Mouse (Mus musculus) forebrain, postnatal 0 days (tissue): Measurements from ENCODE around the gene Nes. TPM values are rescaled to one million over a fixed set of nuclear protein-coding genes. Genes with fewer than 3 reads are reported as not detected.
A peak's percentile ranks its signal among the peaks of the same experiment; 100 is the strongest.

Source experiments
- ATAC-seq: fragments of 200-750 bp; cut with Nextera tagmentation; 2 replicates; pipeline ENCODE4 v1.8.0; 2017; ENCODE audit warnings: mild to moderate bottlenecking, moderate library complexity
- DNase-seq: peaks from one replicate; pipeline ENCODE4 v3.0.0-alpha.2; 2015
- H3K27ac ChIP-seq: fragments of 300-500 bp; sonication (generic); 2 replicates; pipeline ENCODE4 v1.5.1; 2014; ENCODE audit warnings: low read depth, mild to moderate bottlenecking, antibody characterized with exemption, low read length, moderate library complexity, mixed read lengths
- H3K27me3 ChIP-seq: fragments of 300-500 bp; sonication (generic); 2 replicates; pipeline ENCODE4 v1.6.1; 2014; ENCODE audit warnings: mild to moderate bottlenecking, low read length, mixed read lengths; ENCODE audit not compliant: insufficient read depth
- H3K36me3 ChIP-seq: fragments of 300-500 bp; sonication (generic); 2 replicates; pipeline ENCODE4 v1.6.1; 2014; ENCODE audit warnings: mild to moderate bottlenecking, moderate library complexity; ENCODE audit not compliant: insufficient read depth
- H3K4me1 ChIP-seq: fragments of 300-500 bp; sonication (generic); 2 replicates; pipeline ENCODE4 v1.6.1; 2014; ENCODE audit warnings: antibody characterized with exemption; ENCODE audit not compliant: insufficient read depth
- H3K4me2 ChIP-seq: fragments of 300-500 bp; sonication (generic); 2 replicates; pipeline ENCODE4 v1.6.1; 2014; ENCODE audit warnings: low read depth, mild to moderate bottlenecking, moderate library complexity
- H3K4me3 ChIP-seq: fragments of 300-500 bp; sonication (generic); 2 replicates; pipeline ENCODE4 v1.5.1; 2014; ENCODE audit warnings: low read depth, low read length, mixed read lengths
- H3K9ac ChIP-seq: fragments of 300-500 bp; sonication (generic); 2 replicates; pipeline ENCODE4 v1.6.1; 2014; ENCODE audit warnings: mild to moderate bottlenecking
- H3K9me3 ChIP-seq: fragments of 300-500 bp; sonication (generic); 2 replicates; pipeline ENCODE4 v1.6.1; 2016; ENCODE audit warnings: low read length
- CTCF ChIP-seq: sonication (generic); IDR thresholded peaks from 2 replicates; pipeline ENCODE4 v1.5.1; 2016; ENCODE audit warnings: antibody characterized with exemption, control low read depth, low read depth
- whole genome bisulfite sequencing: fragments of 180-500 bp; shearing (Covaris S2); extraction: QIAGEN DNeasy Blood & Tissue Kit; methylation state at CpG from one replicate; pipeline ENCODE4 v1.1.7; 2014; 5-methylcytosine and 5-hydroxymethylcytosine counted together
- polyA plus RNA-seq: library from polyadenylated mRNA; unstranded; fragments of >200 nt; fragmentation: Nextera tagmentation; extraction: Ambion mirVana; gene quantifications from 2 replicates; pipeline ENCODE4 v1.2.1, GENCODE M21; 2015
- total RNA-seq: library from RNA; depleted of rRNA; stranded (reverse); fragments of >200 nt; gene quantifications from 2 replicates; pipeline ENCODE4 v1.2.3, GENCODE M21; 2014

Nes gene
- total and polyA plus RNA-seq, 2 experiments from 2014 or later, result 17.9 to 39.2 TPM

DNA sequence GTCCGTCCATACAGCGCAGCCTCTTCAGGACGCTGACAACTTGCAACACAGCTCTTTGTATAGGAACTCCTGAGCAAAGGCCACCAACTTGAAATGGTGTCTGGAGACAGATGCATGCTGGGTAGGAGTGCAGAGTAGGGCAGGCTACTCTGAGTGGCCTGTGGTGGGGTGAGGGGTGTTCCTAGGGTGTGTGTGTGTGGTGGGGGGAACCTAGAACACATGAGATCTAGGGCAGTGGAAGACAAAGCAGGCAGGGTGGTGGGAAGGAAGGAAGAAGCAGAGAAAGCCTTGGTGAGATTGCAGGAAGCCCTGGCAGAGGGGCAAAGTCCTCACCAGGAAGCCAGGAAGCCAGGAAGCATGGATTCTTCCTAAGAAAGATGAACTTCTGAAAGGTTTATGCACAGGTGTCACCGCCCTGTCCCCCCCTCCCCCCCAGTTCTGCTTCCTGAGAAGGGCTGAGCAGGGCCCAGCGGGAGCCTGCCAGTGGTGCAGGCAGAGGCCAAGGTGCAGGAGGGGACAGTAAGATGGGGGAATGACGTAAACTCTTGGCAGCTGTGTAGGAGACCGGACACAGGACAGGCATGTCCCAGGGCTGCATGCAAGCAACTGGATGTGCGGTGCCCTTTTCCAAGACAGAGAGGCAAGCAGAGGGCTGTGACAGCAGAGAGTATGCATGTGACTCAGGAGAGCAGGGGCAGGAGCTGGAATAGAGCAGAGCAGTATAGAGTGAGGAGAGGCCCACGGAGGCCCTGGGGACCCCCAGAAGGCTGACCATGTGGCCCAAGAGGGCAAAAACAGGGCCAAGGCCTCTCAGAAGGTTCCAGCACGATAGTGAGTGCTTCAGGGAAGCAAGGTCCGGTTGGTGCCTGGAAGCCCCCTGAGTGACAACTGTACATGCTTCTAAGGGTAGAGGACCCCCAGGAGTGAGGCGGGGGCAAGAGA is 11.3 kb downstream of the Nes start:
- no peak for ATAC-seq
- WGBS, result 35% methylated on average over 12 of the region's 12 CpGs
- Histone ChIP-seq H3K4me2 (no peak overlapping the region), H3K9ac (no peak overlapping the region), H3K27me3 (no peaks in the 10 kb centered on the region), H3K4me3 (no peak overlapping the region), H3K4me1 (peaks cover 11% of the 10 kb centered on the region; the same call in 1 of the 2 replicates), H3K36me3 (no peaks in the 10 kb centered on the region), H3K9me3 (no peaks in the 10 kb centered on the region), H3K27ac (no peak overlapping the region)
- no peak for TF ChIP-seq CTCF
- no peak for DNase-seq

DNA sequence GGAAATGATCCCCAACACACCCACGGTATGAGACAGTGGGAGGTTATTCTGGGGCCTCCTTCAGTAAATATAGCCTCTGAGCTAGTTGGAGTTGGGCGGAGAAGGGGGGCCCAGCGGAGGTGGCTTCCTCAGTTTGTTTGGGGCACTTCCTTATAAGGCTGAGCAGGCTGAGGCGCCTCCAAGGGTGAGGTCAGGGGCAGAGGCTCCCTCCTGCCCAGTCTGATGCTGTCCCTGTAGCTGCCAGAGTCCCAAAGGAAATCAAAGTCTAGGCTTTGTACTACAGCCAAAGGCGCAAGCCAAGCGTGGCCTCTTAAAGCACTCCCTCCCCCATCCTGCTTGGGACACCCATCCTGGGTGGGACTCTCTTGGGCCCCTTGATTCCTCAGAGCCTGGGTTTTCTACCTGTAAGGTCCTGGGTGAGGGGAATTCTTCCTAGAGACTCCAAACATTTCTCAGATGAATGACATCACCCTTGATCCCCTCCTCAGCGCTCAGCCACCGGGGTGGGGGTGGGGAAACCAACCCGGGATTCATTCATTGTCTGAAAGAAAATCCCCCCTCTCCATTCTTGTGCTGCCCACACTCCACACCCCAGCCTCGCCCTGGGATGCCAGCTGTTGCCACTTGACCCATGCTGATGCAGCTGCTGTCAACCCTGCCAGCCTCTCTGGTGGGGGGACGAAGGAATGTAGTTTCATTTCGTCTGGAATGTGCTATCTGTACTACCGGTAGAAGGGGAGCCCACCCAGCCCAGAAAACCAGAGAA is 12.1 kb downstream of the Nes start:
- DNase-seq, result no peak
- no peak overlapping the region for H3K27ac ChIP-seq
- H3K9me3 ChIP-seq, result no peaks in the 10 kb centered on the region
- H3K4me2 ChIP-seq, result no peak overlapping the region
- H3K4me1 ChIP-seq, result peaks cover 13% of the 10 kb centered on the region
- no peaks in the 10 kb centered on the region for H3K27me3 ChIP-seq
- H3K4me3 ChIP-seq, result no peak overlapping the region
- no peak for ATAC-seq
- WGBS, result 13% methylated on average over 13 of the region's 13 CpGs
- TF ChIP-seq CTCF, result no peak
- no peaks in the 10 kb centered on the region for H3K36me3 ChIP-seq
- no peak overlapping the region for H3K9ac ChIP-seq

DNA sequence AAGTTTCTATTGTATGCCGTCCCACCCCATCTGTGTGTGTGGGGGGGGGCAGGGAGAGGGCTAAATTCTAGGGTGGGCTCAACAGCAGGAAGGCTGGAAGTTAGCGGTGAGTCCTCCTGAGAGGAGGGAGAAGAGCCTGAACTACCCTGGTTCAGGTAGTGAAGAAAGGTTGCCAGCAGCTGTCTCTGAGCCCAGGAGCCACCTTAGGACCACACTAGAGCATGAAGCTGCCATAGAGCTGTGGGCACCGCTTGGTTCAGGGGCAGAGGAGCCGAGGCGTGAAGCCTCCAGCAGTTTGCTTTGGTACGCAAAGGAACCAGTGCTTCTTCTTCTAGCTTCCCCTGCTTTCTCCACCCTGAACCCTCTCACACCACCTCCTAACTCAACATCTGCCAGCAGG is 12.7 kb downstream of the Nes start:
- WGBS, result 53% methylated on average over 6 of the region's 6 CpGs

DNA sequence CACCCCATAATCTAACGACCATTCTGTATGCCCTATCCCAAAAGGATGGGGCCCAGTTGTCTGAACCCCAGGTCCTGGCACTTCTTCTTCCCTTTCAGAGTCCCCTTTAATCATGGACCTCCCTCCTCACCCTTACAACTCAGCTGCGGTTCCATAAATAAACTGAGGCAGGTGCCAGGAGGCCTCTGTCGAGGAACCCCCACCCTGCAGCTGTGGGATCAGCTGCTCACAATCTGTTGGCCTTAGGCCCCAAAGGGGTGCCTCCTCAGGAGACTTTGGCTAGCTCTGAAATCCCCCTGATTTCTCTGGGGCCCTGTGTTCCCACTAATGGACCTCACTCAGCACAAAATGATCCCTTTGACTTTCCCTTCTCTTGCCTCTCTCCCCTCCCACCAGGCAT is 13.2 kb downstream of the Nes start:
- no peak for TF ChIP-seq CTCF
- Histone ChIP-seq H3K9me3 (no peaks in the 10 kb centered on the region), H3K36me3 (no peaks in the 10 kb centered on the region), H3K27ac (no peak overlapping the region), H3K9ac (no peak overlapping the region), H3K4me2 (no peak overlapping the region), H3K4me3 (no peak overlapping the region), H3K27me3 (no peaks in the 10 kb centered on the region), H3K4me1 (peaks cover 15% of the 10 kb centered on the region)
- ATAC-seq (no peak), DNase-seq (no peak)
- 37% methylated on average over 3 of the region's 3 CpGs for WGBS

More for the DNA sequence above, 12.7 kb downstream of the Nes start:
- H3K36me3 ChIP-seq, result no peaks in the 10 kb centered on the region
- DNase-seq (no peak), ATAC-seq (no peak)
- no peaks in the 10 kb centered on the region for H3K9me3 ChIP-seq
- TF ChIP-seq CTCF, result no peak
- H3K9ac ChIP-seq, result no peak overlapping the region
- no peak overlapping the region for H3K27ac ChIP-seq
- no peak overlapping the region for H3K4me2 ChIP-seq
- H3K4me3 ChIP-seq, result no peak overlapping the region
- H3K4me1 ChIP-seq, result peaks cover 15% of the 10 kb centered on the region
- no peaks in the 10 kb centered on the region for H3K27me3 ChIP-seq

DNA sequence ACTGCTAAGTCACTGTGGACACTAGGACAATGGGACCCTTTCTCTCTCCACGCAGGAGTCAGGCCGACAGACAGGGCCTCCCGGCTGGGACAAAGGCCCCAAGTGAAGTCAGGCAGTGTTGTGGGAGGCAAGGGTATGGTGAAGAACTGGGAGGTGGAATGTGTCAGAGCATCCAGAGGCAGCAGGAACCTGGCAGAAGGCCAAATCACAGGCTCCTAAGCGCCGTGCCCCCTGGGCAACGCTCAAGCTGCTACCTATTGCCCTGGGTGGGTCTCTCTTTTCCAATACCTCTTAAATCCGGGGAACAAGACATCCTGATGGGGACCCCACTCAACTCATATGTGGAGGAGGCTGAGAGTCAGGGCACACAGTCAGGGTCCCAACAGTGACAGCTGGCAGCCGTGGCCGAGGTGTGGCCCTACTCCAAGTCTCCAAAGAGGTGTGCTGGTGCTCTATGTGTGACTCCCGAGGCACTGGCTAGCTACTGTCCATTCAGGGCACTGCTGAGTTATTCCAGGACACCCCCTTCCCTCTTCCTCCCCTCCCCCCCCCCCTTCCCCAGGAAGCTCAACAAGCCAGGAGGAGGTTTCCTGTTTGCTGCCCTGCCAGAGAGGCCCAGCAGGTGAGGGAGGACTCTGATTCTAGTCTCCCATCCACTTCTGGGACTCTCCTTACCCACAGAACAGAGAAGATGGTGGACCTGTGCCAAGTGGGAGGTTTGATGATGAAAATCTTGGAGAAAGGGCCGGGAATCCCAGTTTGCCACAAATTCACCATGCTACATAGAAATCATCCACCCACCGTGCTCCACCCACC is 14.8 kb downstream of the Nes start:
- H3K36me3 ChIP-seq, result no peaks in the 10 kb centered on the region
- DNase-seq (no peak), ATAC-seq (no peak)
- H3K27ac ChIP-seq, result no peak overlapping the region
- H3K4me3 ChIP-seq, result no peak overlapping the region
- H3K4me2 ChIP-seq, result no peak overlapping the region
- TF ChIP-seq CTCF, result no peak
- H3K9me3 ChIP-seq, result no peaks in the 10 kb centered on the region
- H3K4me1 ChIP-seq, result peaks cover 15% of the 10 kb centered on the region
- no peaks in the 10 kb centered on the region for H3K27me3 ChIP-seq
- WGBS, result 17% methylated on average over 12 of the region's 12 CpGs
- no peak overlapping the region for H3K9ac ChIP-seq

DNA sequence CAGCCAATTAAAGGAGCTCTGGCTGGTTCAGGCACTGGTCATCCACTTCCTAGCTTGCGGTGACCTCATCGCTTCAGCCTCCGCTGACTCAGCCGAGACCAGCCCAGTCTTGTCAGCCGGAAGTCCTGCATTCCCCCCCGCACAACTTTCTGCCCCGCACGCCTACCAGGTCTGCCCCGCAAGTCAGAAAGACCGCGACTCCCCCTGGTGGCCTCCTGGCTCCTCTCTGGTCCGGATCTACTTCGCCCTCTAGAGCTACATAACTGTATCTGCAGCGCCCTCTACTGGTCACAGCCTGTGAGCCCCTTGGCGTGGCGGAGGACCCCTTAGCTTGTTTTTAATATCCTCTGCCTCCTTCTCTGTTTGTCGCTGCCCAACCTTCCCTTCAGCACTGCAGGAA is 16.0 kb downstream of the Nes start:
- Histone ChIP-seq H3K27me3 (no peaks in the 10 kb centered on the region), H3K9me3 (no peaks in the 10 kb centered on the region), H3K27ac (peak overlapping the region; percentile 81), H3K4me2 (peak overlapping the region; percentile 80), H3K4me1 (peaks cover 15% of the 10 kb centered on the region), H3K36me3 (no peaks in the 10 kb centered on the region), H3K4me3 (peak overlapping the region; percentile 38), H3K9ac (peak overlapping the region; percentile 59)
- peak; percentile 86 for ATAC-seq
- 0% methylated on average over 17 of the region's 17 CpGs for WGBS
- peak; percentile 99 for TF ChIP-seq CTCF
- peak; percentile 97 for DNase-seq
